Mouse (Mus musculus) right cerebral cortex, adult 18-20 months (tissue): ENCODE measurements at regions not wholly inside any gene's neighbourhood (a gene's known extent, or its start where the extent isn't known, plus 50 kb on each side); places are given as distances from the start of the nearest gene placed in this dataset.

ENCODE experiments used
- DNase-seq: peaks from one replicate; pipeline ENCODE4 v3.0.0; 2022; ENCODE audit warnings: mixed read lengths

DNA sequence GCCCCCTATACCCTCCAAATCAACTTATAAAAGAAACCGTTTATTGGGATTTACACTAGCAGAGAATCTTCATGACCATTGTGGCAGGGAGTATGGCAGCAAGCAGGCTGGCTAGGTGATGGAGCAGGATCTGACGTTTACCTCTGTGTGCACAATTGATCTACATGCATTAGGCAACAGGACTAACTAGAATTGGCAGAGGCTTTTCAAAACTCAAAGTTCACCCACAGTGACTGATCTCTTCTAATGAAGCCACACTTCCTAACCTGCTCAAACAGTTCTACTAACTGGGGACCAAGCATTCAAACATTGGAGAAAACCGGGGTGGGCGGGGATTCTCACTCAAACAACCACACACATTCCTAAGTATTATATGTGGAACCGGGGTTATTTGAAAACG lies 1382.9 kb upstream of the Tenm2 start:
- no peak for DNase-seq

DNA sequence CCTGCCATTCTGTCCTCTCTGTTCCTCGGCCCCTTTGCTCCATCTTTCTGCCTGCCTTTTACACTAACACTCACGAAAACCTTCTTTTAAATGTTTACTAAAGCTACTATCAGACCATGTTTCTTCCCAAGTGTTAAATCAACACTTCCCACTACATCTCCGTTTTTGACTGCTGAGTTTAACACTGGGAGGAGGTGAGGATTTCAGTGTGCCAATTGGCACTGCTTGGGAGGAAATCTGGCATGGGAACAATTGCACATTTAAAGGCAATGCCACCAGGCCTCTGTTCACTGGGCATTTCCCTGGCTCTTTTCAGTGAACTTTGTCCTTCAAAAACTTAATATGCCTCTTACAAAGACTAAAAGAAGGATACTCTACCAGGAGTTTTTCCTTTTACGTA lies 1365.2 kb upstream of the Tenm2 start:
- peak; percentile 31 for DNase-seq

DNA sequence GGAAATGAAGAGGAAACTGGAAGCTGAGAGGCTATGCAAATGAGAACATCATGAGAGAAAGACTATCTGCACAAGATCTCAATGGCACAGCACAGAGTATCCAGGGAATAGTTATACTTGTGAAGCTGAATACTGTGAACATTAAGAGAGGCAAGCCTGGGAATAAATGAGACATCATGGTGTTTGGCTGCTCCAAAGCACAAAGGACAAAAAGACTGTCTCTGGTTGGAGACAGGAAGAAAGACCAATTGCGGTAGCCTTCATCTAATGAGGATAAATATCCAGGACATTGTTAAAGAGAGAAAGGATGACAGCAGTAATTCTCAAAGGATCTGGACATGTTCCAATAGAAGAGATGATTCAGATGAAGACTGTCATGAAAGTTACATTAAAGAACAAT lies 1332.8 kb upstream of the Tenm2 start:
- DNase-seq: no peak

DNA sequence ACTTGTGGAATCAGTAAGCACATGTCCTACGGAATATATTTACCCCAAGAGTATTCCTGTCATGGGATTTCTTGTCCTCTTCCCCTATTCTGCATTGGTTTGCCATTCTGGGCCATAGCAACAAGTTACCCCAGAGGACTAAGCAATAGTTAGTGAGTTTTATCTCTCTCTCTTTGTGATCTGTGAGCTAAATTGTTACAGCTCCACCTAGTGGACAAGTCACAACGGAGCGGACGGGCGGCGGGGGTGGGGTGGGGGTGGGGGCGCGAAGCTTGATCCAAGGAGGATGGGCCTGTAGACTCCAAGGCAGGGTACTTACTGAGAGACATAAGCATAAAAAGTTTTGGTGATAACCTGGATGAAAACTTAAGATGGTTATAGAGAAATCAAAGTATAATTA lies 1308.1 kb upstream of the Tenm2 start:
- DNase-seq: no peak

DNA sequence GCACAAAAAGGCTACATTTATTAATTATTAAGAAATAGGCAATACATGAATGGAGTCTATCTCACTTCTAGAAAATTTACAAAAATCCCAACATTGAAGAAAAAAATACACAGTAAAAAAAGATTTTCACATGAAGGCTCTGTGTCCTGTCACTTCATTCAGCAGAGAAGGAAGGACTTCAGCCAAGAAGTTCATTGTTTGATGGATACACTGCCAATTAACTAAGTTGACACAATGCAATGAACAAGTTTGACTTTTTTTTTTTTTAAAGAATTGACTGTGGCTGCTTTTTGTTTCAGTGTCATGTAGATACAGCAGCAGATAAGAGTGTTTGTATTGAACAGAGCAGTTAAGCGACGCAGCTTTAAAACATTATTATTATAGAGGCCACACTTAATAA lies 1304.3 kb upstream of the Tenm2 start:
- no peak for DNase-seq

DNA sequence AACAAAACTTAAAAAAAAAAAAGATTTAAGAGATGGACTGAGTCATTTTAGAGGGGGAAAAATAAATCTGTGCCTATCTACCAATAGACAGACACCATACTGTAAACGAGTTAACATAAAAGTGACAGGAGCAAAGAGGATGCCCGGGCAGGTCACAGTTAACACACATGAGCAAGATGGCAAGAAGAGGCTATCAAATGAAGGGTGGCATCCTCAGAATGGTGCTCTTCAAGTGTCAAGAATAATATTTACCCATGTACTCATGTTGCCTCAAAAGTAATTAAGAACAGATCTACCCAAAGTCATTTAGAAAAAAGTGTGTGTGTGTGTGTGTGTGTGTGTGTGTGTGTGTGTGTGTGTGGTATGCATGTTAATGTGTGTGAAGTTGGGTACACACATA lies 1296.5 kb upstream of the Tenm2 start:
- no peak for DNase-seq

DNA sequence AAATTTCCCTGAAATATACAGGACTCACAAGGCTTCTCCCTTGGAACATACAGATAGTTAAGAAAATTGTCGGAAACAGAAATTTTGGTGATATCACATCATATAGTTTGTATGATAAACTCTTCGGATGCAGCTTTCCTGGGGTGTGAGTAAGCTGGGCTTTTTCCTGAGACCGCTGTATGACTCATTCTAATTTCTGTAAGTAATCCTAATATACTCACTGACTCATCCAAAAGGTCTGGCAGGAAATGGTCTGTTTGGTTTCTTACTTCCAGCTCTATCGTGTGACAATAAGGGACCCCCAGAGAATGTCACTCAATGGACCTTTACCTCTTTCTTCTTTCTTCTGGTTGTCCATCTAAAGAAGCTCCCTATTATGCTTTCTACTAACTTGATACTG lies 1273.9 kb upstream of the Tenm2 start:
- DNase-seq: no peak

DNA sequence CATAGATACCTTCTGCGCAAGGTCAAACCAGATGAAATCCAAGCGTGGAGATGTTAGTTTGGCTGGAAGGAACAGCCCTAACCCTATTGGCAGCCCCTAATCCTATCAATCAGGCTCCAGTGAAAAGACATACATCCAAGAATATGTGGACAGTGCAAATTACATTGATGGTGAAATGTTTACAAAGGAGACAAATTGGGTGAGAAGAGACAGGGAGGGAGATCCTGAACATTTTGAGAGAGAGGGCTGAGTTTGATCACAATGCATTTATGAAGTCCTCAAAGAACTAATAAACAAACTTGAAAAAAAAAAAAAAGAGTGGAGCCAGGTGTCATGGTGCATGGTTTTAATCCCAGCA lies 1228.5 kb upstream of the Tenm2 start:
- no peak for DNase-seq

DNA sequence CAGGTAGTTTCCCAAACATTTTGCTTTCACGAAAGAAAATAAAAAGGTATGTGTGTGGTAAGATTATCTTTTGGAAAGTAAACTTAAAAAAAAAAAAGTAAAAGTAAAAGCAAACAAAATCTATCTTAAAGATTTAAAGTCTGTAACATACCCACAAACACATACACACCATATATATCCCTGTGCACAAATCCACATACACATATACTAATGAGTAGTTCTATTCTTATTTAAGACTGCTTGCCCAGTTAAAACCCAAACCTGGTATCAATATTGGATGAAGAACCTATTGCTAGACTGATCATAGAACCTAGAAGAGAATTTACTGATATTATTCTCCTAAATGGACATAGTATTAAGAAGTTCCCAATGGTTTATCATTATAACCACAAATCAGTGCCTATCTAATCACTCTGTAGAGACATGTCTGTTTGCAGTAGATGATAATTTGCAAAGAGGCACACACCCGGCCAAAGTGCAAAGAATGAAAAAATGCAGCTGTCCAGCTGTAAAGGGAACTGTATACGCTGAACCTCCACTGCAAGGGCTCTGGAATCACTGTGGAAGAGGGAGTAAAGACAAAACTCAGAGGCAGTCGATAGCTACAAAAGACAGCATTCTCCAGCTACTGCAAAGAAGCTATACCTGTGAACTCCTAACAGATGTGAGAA lies 1227.9 kb upstream of the Tenm2 start:
- no peak for DNase-seq

DNA sequence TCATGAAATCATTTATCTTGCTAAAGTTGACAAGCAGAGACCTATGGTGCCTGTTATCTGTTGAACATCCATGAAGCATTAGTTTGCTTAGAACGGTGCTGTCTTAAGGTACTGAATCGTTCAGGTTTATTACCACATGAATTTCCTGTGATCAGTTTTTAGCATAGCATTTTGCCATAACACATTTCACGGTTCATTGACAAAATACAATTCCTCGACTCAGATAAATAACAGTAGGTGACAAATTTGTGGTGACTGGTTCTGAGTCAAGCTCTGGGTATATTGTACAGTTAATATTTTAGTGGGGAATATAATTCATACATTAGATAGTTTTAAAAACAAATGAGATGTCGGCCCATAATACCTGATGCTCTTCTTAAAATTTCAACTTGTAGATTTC lies 1207.5 kb upstream of the Tenm2 start:
- DNase-seq: no peak

DNA sequence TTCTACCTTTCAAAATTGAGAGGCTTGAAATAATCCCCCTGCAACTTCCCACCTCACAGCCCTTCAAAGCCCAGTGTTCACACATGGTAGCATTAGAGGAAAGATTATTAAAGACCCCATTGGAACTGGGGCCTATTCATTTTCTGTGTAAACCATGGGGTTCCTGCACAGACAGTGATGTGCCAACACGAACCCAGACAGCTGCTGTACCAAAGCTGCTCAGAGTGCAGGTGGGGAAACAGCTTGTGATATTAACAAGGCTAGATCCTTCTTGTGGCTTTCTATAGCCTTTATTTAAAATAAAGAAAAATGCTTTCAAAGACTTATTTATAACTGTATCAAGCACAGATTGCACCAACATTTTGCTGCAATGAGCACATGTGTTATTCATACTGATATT lies 1174.5 kb upstream of the Tenm2 start:
- DNase-seq: no peak

DNA sequence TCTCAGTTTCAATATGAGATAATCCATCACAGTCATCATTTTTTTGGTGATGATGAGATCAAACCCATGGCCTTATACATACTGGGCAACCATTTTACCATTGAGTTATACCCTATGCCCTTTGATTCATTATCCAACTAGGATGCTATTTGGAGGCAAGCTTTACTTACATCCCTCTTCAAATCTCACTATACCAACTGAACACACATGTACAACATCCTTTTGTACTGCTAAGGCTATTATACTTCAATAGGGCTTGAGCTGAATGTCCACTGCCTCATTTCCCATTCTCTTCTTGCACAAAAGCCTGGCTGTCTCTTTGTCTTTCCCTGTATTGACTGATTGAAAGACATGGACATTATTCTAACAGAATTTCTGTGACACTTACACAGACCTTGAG lies 1162.0 kb upstream of the Tenm2 start:
- DNase-seq: no peak

DNA sequence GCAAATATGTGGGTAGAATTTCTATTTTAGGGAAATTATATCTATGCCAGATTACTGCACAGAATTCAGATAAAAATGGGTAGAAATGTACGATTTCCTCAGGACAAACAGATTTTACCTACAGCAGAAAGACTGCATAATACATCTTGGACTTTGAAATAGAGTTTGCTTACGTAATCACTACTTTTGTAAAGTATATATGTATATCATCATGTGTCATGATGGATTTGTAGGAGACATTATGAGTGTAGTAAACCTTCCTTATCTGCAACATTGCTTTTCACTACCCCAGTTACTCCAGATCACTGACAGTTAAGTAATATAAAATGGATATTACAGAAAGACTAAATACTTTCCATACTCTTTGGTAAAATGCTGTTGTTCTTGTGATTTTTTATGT lies 1151.2 kb upstream of the Tenm2 start:
- no peak for DNase-seq

DNA sequence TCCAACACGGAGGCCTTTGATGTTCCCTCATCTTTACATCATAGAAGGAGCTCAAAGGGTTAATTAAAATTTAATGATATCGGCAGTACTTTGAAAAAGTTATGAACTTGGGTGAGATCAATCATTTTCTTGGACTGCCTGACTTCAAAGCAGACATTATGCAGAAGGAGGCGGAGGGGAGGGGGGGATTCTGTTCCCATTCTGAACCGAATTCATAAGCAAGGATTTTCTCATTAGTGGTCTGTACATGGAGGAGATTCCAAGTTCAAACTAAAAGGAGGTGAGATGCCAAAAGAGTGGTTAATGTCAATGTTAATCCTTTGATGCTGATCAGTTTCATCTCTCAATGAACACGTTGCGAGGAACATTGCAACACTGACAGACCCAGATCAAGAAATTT lies 1110.7 kb upstream of the Tenm2 start:
- no peak for DNase-seq

DNA sequence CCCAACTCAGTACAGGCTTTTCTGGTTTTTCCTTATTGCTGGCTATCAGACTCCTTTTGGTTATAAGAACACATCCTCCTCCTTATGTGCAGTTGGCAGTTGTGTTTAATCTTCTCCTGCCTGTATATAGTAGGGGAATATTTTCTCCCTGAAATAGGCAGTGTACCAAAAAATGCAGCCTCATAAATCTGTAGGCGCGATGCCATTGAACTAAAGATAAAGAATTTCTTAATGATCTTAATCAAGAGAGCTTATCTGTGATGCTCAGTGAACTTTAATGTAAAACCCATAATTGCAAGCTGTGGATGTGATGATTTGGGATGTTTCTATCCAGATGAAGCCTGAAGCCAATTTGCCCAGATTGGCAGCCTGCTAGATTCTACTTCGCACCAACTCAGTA lies 1099.6 kb upstream of the Tenm2 start:
- no peak for DNase-seq

DNA sequence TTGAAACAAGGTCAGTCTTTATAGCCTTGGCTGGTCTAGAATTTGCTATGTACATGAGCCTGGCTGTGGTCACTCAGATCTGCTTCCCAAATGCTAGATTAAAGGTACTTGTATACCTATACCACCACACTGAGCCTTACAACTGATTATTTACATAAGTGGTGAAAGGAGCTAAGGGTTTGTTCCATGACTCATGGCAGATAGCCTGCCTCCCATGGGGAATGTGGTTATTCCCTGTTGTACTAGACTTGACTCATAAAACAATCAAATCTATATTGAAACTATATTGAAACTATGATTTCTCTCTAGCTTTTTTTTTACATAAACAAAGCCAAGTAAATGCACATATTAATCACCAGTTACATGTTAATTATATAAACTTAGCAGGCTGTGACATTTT lies 1061.9 kb upstream of the Tenm2 start:
- DNase-seq: no peak

DNA sequence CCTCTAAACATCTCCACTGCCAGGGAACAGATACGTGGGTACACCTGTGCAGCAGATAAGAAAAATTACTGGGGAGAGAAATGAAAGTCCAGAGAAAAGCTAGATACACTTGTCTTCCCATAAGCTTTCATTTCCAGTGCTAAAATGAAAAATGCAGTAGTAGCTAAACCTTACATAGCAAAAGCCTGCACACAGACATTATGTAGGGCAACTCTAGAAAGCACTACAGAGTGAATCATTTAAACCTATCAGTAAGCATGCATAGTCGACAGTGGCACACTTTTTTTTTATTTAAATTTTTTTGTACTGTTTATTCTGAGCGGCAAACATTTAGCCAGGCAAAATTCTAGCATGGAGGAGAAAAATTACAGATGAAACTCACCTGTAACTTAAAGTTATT lies 1055.5 kb upstream of the Tenm2 start:
- no peak for DNase-seq

DNA sequence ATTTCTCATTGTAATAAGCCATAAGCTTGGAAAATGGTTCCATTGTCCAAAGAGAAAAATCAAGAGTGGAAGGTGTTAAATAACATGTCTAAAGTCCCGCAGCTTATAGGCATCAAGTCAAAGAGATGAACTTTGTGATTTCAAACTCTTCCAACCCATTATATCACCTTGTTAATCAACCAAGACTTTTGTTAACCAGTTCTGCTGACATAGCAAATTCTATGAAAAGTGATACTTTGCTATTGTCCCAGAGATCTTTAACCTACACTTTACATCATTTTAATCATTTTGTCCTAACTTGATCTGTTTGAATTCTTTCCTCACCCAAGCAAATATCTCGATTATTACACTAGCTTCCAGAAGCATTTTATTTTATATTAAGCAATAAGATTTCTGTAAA lies 1045.2 kb upstream of the Tenm2 start:
- DNase-seq: no peak
